Mouse (Mus musculus) midbrain, postnatal 0 days (tissue): ENCODE data around the gene Qars. TPM values are rescaled to one million over a fixed set of nuclear protein-coding genes. Genes with fewer than 3 reads are reported as not detected.

Experiments used
- ATAC-seq: fragments of 200-750 bp; cut with Nextera tagmentation; 2 replicates; pipeline ENCODE4 v1.8.0; 2017; ENCODE audit warnings: moderate number of reproducible peaks, mild to moderate bottlenecking, moderate TSS enrichment, moderate library complexity; ENCODE audit not compliant: low FRiP score
- DNase-seq: peaks from one replicate; pipeline ENCODE4 v3.0.0-alpha.2; 2015; ENCODE audit warnings: low spot score
- H3K27ac ChIP-seq: fragments of 300-500 bp; sonication (generic); 2 replicates; pipeline ENCODE4 v1.5.1; 2014; ENCODE audit warnings: low read depth, mild to moderate bottlenecking, low read length, mixed read lengths
- H3K27me3 ChIP-seq: fragments of 300-500 bp; sonication (generic); 2 replicates; pipeline ENCODE4 v1.6.1; 2014; ENCODE audit warnings: low read length, control low read depth, mixed read lengths; ENCODE audit not compliant: insufficient read depth
- H3K36me3 ChIP-seq: fragments of 300-500 bp; sonication (generic); 2 replicates; pipeline ENCODE4 v1.6.1; 2014; ENCODE audit warnings: low read length, control low read depth, mixed read lengths; ENCODE audit not compliant: insufficient read depth
- H3K4me1 ChIP-seq: fragments of 300-500 bp; sonication (generic); 2 replicates; pipeline ENCODE4 v1.6.1; 2014; ENCODE audit warnings: mild to moderate bottlenecking, control low read depth, antibody characterized with exemption, low read length, mixed read lengths; ENCODE audit not compliant: insufficient read depth
- H3K4me2 ChIP-seq: fragments of 300-500 bp; sonication (generic); 2 replicates; pipeline ENCODE4 v1.6.1; 2014; ENCODE audit warnings: low read depth, mild to moderate bottlenecking, low read length, mixed read lengths; ENCODE audit not compliant: poor library complexity, severe bottlenecking
- H3K4me3 ChIP-seq: fragments of 300-500 bp; sonication (generic); 2 replicates; pipeline ENCODE4 v1.5.1; 2014; ENCODE audit warnings: low read depth, mild to moderate bottlenecking, low read length, moderate library complexity
- H3K9ac ChIP-seq: fragments of 300-500 bp; sonication (generic); replicated peaks from 2 replicates; pipeline ENCODE4 v1.6.1; 2014; ENCODE audit warnings: mild to moderate bottlenecking, low read length, moderate library complexity, mixed read lengths; ENCODE audit not compliant: poor library complexity, severe bottlenecking
- H3K9me3 ChIP-seq: fragments of 300-500 bp; sonication (generic); 2 replicates; pipeline ENCODE4 v1.6.1; 2016; ENCODE audit warnings: low read length, control low read depth
- CTCF ChIP-seq: IDR thresholded peaks from 2 replicates; pipeline ENCODE4 v1.5.1; 2016; ENCODE audit warnings: antibody characterized with exemption, mild to moderate bottlenecking
- WGBS: fragments of 180-500 bp; shearing (Covaris S2); extraction: QIAGEN DNeasy Blood & Tissue Kit; methylation state at CpG from one replicate; pipeline ENCODE4 v1.1.7; 2014; 5-methylcytosine and 5-hydroxymethylcytosine counted together
- polyA plus RNA-seq: library from polyadenylated mRNA; unstranded; fragments of >200 nt; fragmentation: Nextera tagmentation; extraction: Ambion mirVana; gene quantifications from 2 replicates; pipeline ENCODE4 v1.2.1, GENCODE M21; 2015
- total RNA-seq: library from RNA; depleted of rRNA; stranded (reverse); fragments of >200 nt; gene quantifications from 2 replicates; pipeline ENCODE4 v1.2.3, GENCODE M21; 2014

The Qars gene
- total and polyA plus RNA-seq, 2 experiments from 2014 or later, result 62.6 to 107 TPM

DNA sequence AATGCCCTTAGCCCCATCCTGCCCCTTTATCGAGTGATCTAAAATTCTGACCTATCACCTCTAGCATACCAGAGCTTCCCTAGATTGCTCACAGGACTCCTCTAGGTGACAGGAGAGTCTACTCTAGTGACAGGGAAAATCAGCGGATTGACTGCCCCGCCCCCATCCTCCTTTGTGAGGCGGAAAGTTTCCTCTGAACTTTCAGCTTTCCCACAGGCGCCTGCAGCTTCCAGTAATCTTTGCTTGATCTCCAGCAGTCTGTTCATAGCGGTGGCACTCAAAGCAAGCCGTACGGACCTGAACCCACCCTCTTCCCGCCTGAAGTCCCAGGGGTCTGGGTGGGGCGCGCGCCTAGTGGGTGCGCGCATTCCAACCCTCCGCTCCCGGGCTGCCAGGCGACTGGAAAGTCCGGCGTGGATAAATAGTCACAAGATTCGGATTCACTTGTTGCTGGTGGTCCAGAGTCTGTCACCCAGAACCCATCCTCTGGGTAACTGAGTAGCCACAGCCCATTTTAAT, 28.8 kb upstream of the Qars start:
- H3K4me3 ChIP-seq, result peak overlapping the region; percentile 36
- no peaks in the 10 kb centered on the region for H3K36me3 ChIP-seq
- WGBS, result under 1% methylated on average over 20 of the region's 20 CpGs
- no peaks in the 10 kb centered on the region for H3K9me3 ChIP-seq
- no peaks in the 10 kb centered on the region for H3K27me3 ChIP-seq
- ATAC-seq (no peak; the same call in 1 of the 2 replicates), DNase-seq (peak; percentile 37)
- H3K4me1 ChIP-seq, result peaks cover 16% of the 10 kb centered on the region; the same call in 1 of the 2 replicates
- H3K4me2 ChIP-seq, result peak overlapping the region; percentile 59
- peak overlapping the region; percentile 29; the same call in 1 of the 2 replicates for H3K9ac ChIP-seq
- H3K27ac ChIP-seq, result no peak overlapping the region
- TF ChIP-seq CTCF, result no peak

DNA sequence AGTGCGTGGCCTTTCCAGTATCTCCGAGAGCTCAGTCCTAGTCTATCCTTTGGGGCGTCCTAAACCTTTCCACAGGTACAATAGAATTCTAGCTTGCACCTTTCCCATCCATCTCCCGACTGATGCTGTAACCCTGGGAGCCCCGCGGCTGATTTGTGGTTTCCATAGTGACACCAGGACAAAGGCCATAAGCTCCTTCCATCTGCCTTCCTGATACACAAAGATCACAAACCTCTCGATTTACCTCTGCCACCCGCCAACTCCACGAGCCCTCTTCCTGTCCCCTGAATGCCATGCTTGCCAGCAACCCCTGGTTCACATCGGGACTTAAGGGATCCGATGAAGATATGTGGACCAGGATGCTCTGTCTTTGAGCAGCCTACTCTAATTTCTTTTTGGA, 28.3 kb upstream of the Qars start:
- no peak for TF ChIP-seq CTCF
- no peaks in the 10 kb centered on the region for H3K36me3 ChIP-seq
- DNase-seq (no peak), ATAC-seq (no peak)
- WGBS, result 18% methylated on average over 11 of the region's 11 CpGs
- H3K9me3 ChIP-seq, result no peaks in the 10 kb centered on the region
- peak overlapping the region; percentile 36; the same call in 1 of the 2 replicates for H3K4me3 ChIP-seq
- H3K9ac ChIP-seq, result peak overlapping the region; percentile 29; the same call in 1 of the 2 replicates
- no peaks in the 10 kb centered on the region for H3K27me3 ChIP-seq
- peak overlapping the region; percentile 1; the same call in 1 of the 2 replicates for H3K27ac ChIP-seq
- peak overlapping the region; percentile 59 for H3K4me2 ChIP-seq
- H3K4me1 ChIP-seq, result peaks cover 16% of the 10 kb centered on the region; the same call in 1 of the 2 replicates

DNA sequence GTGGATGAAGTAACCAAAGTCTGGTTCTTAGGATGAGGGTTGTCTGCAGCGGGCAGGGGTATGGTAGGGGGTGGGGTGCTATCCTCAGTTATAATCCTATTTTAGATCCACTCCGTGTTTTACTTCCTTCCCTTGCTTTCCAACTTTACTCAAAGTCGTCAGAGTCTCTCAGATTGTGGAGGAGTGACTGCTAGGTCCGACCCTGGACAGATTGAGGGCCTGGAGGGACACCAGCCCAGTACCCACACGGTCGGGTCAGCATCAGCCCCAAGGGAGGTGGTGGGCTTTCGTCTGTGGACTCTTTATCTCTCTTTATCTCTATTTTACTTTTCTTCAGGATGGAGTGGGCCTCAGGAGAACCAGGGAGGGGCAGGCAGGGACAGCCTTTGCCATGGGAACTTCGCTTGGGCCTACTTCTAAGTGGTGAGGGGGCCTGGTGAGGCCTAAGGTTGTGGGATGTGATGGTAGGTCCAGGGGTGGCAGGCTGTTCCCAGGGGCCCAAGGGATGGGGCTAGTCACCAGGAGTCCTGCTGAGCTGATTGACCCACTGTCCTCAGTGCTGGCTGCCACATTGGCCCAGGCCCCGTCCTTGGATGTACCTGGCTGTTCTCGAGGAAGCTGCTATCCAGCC, 27.7 kb upstream of the Qars start, which contains the start of gene Lamb2:
TSS of gene Lamb2 (plus strand) at position 16 of the 631 bp plus-strand sequence.
- peaks cover 16% of the 10 kb centered on the region; the same call in 1 of the 2 replicates for H3K4me1 ChIP-seq
- peak within 1 kb of the TSS; percentile 48; the same call in 1 of the 2 replicates for H3K9ac ChIP-seq
- H3K4me2 ChIP-seq, result peak within 1 kb of the TSS; percentile 59
- H3K9me3 ChIP-seq, result no peaks in the 10 kb centered on the region
- no peak for ATAC-seq
- WGBS, result 4% methylated on average over 10 of the region's 10 CpGs
- H3K27me3 ChIP-seq, result no peaks in the 10 kb centered on the region
- DNase-seq, result peak; percentile 74
- H3K4me3 ChIP-seq, result peak within 1 kb of the TSS; percentile 36
- H3K27ac ChIP-seq, result peak within 1 kb of the TSS; percentile 1; the same call in 1 of the 2 replicates
- no peaks in the 10 kb centered on the region for H3K36me3 ChIP-seq
- no peak for TF ChIP-seq CTCF

DNA sequence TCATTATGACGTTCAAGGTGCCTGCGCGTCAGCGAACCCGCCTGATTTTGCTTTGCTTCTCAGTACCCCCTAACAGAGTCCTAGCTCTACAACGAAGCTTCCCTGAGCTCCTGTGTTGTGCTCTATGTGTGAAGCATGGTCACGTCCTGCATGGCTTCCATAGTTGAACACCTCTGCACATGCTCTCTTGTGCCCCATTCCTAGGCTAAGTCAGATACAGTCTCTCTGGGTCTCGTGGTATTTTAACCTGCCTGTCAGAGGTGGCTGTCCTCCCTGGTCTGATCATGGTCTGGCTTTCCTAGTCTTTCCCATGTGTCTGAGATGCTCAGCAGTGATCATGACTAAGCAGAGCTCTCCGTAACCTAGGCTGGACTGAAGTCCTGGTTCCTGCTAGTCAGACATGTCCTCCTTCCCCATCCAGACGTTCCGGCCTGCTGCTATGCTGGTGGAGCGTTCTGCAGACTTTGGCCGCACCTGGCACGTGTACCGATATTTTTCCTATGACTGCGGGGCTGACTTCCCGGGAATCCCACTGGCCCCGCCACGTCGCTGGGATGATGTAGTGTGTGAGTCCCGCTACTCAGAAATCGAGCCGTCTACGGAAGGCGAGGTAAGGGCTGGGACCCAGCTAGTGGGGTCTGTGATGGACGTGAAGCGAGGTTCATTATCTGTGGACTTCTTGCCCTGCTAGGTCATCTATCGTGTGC, 26.5 kb upstream of the Qars start:
- DNase-seq, result no peak
- WGBS, result 92% methylated on average over 28 of the region's 28 CpGs
- peaks cover 16% of the 10 kb centered on the region; the same call in 1 of the 2 replicates for H3K4me1 ChIP-seq
- no peak overlapping the region; the same call in 1 of the 2 replicates for H3K4me2 ChIP-seq
- no peak overlapping the region for H3K9ac ChIP-seq
- H3K9me3 ChIP-seq, result no peaks in the 10 kb centered on the region
- H3K27ac ChIP-seq, result no peak overlapping the region
- no peak overlapping the region for H3K4me3 ChIP-seq
- no peaks in the 10 kb centered on the region for H3K36me3 ChIP-seq
- no peak for ATAC-seq
- TF ChIP-seq CTCF, result no peak
- H3K27me3 ChIP-seq, result no peaks in the 10 kb centered on the region

DNA sequence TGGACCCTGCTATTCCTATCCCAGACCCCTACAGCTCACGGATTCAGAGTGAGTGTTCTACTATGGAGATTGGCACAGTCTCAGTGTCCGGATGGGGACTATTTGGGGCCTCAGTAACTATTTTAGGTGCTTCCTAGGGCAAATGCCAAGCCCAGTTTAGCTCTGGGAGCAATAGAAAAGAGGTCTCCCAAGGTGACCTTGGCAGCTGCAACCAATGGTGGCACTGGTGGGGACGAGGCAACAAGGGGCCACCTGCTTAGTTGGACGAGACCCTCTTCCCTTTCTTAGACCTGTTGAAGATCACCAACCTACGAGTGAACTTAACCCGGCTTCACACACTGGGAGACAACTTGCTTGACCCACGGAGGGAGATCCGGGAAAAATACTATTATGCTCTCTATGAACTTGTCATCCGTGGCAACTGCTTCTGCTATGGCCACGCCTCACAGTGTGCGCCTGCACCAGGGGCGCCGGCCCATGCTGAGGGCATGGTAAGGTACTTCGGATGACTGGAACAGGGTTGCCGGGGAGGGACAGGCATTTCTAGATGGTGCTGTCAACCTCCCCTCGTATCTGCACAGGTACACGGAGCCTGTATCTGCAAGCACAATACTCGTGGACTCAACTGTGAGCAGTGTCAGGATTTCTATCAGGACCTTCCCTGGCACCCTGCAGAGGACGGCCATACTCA, 25.8 kb upstream of the Qars start:
- ATAC-seq (no peak), DNase-seq (no peak)
- H3K27ac ChIP-seq, result no peak overlapping the region
- 91% methylated on average over 19 of the region's 19 CpGs for WGBS
- no peak overlapping the region for H3K9ac ChIP-seq
- H3K36me3 ChIP-seq, result no peaks in the 10 kb centered on the region
- H3K9me3 ChIP-seq, result no peaks in the 10 kb centered on the region
- H3K4me3 ChIP-seq, result no peak overlapping the region
- TF ChIP-seq CTCF, result no peak
- no peak overlapping the region for H3K4me2 ChIP-seq
- no peaks in the 10 kb centered on the region for H3K27me3 ChIP-seq
- peaks cover 16% of the 10 kb centered on the region; the same call in 1 of the 2 replicates for H3K4me1 ChIP-seq
